Mouse (Mus musculus) heart, adult 2 months (tissue): ENCODE results near the gene Armc8.
"Not testable (repeated sequence)": the region's sequence is repeated elsewhere in the genome, so short reads cannot be mapped to it uniquely, and the experiment has no call there.

Experiments used
- CTCF ChIP-seq: fragments of 200-600 bp; IDR thresholded peaks from 2 replicates; pipeline ENCODE4 v1.8.1; 2022; ENCODE audit warnings: antibody characterized with exemption, mild to moderate bottlenecking, moderate library complexity
- POLR2A ChIP-seq: fragments of 200-500 bp; IDR thresholded peaks from 2 replicates; pipeline ENCODE4 v1.6.1; 2011; ENCODE audit warnings: mild to moderate bottlenecking, low read depth, low read length, control low read depth; ENCODE audit not compliant: insufficient read depth

- TF ChIP-seq CTCF, POLR2A: not testable (repeated sequence)
Measured at GRCm38 (mm10) chr9:99599127-99599526, 30.4 kb upstream of the Armc8 start.
